Mouse (Mus musculus): ENCODE results near the gene Sult2a8.
"Not testable (repeated sequence)": the region's sequence is repeated elsewhere in the genome, so short reads cannot be mapped to it uniquely, and the experiment has no call there.

The Sult2a8 gene

DNA sequence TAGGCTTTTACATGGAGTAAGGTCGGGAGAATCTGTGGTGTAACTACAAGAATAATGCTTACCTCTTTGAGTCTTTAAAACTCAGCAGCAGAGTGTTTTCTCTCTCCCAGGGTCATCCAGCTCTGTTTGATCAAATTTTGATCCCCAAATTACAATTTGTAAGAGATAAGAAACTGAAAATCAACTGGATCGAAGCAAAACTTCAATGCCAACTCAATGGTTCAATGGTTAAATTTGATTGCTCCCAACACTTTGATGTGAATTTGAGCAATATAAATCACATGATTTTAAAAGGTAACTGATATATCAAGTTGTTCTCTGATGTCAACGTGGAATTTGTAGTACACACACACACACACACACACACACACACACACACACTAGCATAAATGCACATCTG is at the start of gene Sult2a8:
Gene Sult2a8 (minus strand): TSS at position 236 of the 400 bp plus-strand sequence.
- DNase-seq, result no peak

- no peak for DNase-seq
These were observed 47.6 kb upstream of the Sult2a8 start, which contains the start of gene Sult2a7 for GRCm38 (mm10) chr7:14494130-14494529. Sult2a7 (minus strand) TSS chr7:14494230.

- DNase-seq, result no peak
These were observed 46.3 kb upstream of the Sult2a8 start for GRCm38 (mm10) chr7:14492886-14493285.

DNA sequence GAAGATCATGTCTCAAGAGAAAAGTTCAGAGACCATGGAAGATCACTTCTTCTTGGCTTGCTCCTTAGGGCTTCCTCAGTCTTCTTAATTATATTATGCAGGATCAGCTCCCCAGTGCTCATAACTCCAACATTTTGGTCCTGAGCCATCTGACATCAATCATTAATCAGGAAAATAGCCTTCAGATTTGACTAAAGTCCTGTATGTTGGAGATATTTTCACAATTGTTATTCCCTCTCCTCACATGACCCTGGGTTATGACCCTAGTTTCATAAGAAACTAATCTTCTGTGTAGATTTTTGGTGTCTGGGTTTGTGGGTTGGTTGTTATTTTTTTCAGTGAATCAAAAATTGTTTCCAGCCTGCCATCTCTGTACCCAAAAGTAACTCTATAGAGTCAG is 7.0 kb downstream of the Sult2a8 start:
- DNase-seq, result no peak

DNA sequence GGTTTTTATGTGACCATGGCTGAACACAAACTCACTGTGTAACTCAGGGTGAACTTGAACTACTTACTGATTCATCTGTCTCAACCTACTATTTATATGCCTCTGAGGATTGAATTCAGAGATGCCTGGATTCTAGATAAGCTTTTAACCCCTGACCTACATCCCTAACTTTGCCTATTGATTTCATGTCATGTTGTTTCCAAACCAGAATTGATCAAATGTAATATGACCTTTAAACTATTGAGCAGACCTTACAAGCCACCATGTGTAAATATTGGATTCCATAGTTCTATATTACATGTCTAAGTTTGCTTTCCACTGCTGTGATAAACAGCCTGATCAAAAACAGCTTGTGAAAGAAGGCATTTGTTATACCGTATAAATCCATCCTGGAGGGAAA is 8.1 kb downstream of the Sult2a8 start:
- DNase-seq, result no peak

DNA sequence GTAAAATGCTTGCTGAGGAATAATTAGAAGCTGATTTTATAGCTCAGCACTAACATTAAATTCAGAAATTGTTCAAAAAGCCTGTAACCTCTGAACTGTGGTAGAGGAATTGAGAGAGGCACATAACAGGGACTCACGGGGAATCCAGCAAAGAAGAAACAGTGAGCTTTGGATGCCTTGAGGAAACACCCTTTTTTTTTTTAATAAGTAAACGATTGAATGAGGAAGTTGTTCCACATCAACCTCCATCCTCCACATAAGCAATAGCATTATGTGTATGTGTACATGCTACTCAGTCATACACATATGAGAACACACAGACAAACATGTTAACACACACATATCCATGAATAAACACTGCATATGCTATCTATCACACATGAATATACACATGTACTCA is 8.5 kb downstream of the Sult2a8 start:
- no peak for DNase-seq

GRCm38 (mm10) chr7:14399363-14399762 is 47.2 kb downstream of the Sult2a8 start:
- not testable (repeated sequence) for DNase-seq

- DNase-seq, result no peak
These were observed 50.1 kb downstream of the Sult2a8 start for GRCm38 (mm10) chr7:14396462-14396861.

All from right cerebral cortex, postnatal 25 days (tissue).